Mouse (Mus musculus) left cerebral cortex, postnatal 14 days (tissue): Measurements from ENCODE around the gene Lin7b. TPM values are rescaled to one million over a fixed set of nuclear protein-coding genes. Genes with fewer than 3 reads are reported as not detected.

Experiments
- DNase-seq, 2 experiments: peaks; one replicate each; pipeline ENCODE4 v3.0.0; 2021 to 2022; ENCODE audit warnings: low spot score in 2 of 2, mixed read lengths in 1 of 2
- intact Hi-C: fragments of 180-260 bp; cut with DNase I; formaldehyde crosslinking; loops from one replicate; pipeline ENCODE4 v1.15.1; 2025
- long read RNA-seq, 2 experiments: library from polyadenylated mRNA; stranded (forward); transcript quantifications; one replicate each; pipeline ENCODE4 v2.0.0; 2021
- total RNA-seq, 2 experiments: library from RNA; stranded (reverse); gene quantifications; 2 replicates each; pipeline ENCODE4 v1.2.3; 2021

Gene Lin7b
- 100 to 1,000 TPM; 198 to 216 TPM for total RNA-seq
- long read RNA-seq, experiment 1, transcript Lin7b-201 (6 exons, 735 nt), result major isoform, 47 of 114 reads
- long read RNA-seq, experiment 1, partial matches to known transcripts, result 33 of 114 reads
- long read RNA-seq, experiment 1, other reads (novel, unspliced or antisense), result 30 of 114 reads
- long read RNA-seq, experiment 2, transcript Lin7b-201 (6 exons, 735 nt), result major isoform, 40 of 106 reads
- long read RNA-seq, experiment 2, transcript Lin7b-206 (2 exons, 405 nt), result minor isoform, 8 of 106 reads
- long read RNA-seq, experiment 2, partial matches to known transcripts, result 34 of 106 reads
- long read RNA-seq, experiment 2, other reads (novel, unspliced or antisense), result 24 of 106 reads

DNA sequence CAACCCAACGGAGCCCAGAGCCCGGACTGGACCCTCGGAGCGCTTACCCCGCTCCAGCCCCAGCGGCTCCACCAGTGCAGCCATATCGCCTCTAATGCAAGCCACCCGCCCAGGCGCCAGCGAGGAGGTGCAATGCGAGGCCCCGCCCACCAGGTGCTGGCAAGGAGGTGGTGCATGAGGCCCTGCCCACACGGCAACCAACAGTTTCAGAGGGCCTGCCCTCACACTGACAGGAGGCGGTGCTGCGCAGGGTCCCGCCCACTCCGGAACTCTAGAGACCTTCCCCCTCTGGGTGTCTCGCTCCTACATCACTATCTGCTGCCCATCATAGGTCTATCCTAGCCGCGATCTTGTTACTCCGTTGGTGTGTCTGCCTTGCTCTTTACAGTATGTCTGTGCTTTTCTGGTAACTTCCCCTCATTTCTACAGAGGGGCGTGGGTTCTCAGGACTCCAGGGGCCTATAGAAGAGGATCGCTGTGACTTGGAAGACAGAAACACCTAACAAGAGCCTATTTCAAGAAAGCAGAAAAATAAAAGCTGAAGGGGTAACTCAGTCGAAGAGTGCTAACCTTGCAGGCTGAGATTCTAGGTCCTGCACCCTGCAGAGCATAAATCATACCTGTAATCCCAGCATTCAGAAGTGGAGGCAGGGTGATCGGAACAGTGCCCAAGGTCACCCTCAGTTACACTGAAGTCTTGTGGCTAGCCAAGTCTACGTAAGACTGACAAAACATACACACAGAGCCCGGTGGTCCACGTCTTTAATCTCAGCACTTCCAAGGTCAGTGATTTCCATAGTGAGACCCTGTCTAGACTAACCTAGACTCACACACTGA lies at the start of gene Lin7b:
Gene Lin7b (minus strand): TSS at position 109 of the 837 bp plus-strand sequence.
- intact Hi-C loops, result no loop called here
- DNase-seq, result peak; percentile 93

DNA sequence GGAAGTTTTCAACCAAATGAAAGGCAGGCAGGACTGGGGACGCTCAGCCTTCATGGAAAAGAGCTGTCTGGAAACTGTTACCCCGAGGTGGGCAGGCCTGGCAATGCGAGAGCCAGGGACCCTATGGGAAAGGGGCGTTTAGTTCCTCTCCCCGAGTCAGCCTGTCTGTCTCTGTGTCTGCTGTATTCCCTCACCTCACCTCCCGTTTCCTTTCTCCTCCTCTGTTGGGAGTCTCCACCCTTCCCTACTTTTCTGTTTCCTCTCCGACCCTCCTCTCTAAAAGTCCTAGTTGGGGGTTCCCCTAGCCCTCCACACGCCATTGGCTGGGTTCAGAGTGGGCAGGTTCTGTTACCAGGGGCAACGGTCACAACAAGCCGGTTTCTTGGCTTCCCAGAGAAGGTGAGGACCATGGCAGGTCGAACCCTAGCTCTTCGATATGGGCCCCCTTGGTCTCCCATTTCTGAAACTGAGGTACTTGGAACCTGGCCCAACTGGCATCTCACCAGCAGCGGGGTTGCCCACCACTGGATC lies 47.6 kb upstream of the Lin7b start:
- DNase-seq, result no peak
- intact Hi-C loops, result no loop called here

DNA sequence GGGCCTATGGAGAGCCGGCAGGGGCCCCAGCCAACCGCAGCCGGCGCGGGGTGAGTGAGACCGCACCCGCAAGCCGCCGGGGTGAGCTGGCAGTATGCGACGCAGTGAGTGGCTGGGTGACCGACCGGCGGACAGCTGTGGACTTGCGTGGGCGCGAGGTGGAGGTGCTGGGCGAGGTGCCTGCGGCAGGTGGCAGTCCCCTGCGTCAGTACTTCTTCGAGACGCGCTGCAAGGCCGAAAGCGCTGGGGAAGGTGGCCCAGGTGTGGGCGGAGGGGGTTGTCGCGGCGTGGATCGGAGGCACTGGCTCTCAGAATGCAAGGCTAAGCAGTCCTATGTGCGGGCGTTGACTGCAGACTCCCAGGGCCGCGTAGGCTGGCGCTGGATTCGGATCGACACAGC lies 45.3 kb upstream of the Lin7b start:
- intact Hi-C loops, result no loop called here
- DNase-seq, result no peak

- intact Hi-C loops, result no loop called here
- no peak for DNase-seq
These were observed 44.4 kb upstream of the Lin7b start for GRCm38 (mm10) chr7:45414740-45415224.

DNA sequence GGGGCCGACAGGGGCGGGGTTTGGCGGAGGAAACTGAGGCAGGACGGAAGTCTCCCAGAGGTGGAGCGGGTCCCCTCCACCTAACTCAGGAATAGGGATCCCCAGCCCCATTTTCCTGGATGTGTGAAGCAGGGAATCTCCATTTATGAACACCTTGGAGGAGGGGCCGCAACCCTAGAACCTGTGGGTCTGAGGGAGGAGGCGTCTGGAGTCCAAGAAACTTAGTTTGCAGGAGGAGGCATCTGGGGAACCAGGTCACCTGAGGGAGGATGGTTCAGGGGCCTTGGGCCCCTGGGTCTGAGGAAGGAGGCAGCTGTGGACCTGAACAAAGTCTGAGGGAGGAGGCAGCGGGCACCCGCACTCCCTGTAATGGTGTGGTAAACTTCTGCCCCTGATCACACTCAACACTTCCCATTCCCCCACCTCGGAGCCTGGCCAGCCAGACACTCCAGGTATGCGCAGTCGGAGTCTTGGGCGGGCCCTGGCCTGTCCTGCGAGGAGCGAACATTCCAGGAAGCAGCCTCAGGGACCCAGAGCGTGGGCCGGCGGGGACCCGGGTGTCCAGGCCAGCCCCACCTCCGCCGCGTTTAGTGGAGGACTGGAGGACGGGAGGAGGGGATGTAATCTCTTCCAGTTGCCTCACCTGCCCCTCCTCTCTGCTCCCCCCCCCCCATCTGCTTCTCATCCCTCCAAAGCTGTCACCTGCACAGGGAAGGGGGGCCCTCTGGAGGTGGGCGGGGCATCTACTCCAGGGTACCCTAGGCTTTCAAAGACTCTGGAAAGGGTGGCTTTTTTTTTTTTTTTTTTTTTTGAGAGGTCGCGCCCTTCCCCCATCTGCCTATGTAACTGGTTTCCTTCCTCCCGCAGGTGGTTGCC lies 43.7 kb upstream of the Lin7b start:
- no peak for DNase-seq
- intact Hi-C loops, result no loop called here

- intact Hi-C loops, result no loop called here
- DNase-seq, result no peak
These were observed 42.9 kb upstream of the Lin7b start, which contains the start of gene Ntf5 for GRCm38 (mm10) chr7:45413113-45413863. TSS of gene Ntf5 (plus strand) at chr7:45413695.

DNA sequence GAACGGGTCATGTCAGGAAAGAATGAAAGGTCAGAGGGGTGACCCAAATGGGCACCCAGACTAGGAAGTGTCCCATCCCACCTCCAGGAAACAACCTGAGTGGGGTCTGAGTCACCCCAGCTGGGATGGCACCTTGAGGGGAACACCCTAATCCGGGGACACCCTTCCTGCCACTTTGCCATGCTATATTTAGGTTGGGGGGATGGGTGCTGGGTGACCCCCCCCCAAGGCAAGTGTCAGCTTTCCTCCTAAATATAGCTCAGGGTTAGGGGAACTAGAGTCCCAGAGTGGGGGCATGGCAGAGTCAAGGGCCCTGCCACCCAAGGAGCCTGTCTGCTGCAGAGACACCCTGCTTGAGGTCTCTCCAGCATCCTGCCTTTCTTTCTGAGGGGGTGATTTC lies 42.0 kb upstream of the Lin7b start:
- intact Hi-C loops, result no loop called here
- DNase-seq, result no peak

DNA sequence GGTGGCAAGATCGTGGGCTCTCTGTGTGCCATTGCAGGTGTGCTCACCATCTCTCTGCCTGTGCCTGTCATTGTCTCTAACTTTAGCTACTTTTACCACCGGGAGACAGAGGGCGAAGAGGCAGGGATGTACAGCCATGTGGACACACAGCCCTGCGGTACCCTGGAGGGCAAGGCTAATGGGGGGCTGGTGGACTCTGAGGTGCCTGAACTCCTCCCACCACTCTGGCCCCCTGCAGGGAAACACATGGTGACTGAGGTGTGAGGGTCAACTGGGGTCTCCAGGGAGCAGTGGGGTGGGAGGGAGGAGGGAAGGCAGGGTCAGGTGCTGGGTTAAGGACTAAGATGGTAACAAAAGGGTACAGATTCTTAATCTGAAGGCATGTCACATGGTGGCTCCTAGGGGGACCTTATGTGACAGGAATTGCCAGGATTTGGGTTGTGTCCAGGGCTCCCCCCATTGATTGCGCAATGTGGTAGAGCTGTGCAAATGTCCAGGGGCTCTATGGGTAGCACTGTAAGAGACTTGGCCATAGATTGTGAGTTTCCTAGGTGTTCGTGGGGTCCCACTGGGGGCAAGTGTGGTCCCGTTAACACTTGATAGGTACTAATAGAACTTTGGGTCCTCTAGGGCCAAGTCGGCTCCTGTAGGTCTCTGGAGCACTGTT lies 39.2 kb upstream of the Lin7b start:
- DNase-seq, result no peak
- intact Hi-C loops, result no loop called here

GRCm38 (mm10) chr7:45408949-45409348 lies 38.6 kb upstream of the Lin7b start:
- intact Hi-C loops, result no loop called here
- DNase-seq, result no peak

DNA sequence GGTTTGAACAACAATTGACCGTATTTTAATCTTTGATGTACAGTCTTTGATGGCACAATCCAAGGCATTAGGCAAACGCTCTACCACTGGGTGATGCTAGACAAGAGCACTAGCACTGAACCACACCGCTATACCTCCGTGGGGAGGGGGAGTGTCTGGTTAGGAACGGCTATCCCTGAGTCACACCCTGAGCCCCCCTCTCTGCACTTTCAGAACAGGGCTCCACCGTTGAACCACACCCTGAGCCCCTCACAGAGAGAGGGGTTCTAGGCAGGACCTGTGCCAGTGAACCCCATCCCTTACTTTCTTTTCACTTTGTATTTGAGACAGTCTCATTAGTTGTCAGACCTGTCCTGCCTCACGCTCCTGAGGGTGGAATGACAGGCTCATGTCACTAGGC lies 38.0 kb upstream of the Lin7b start:
- no peak for DNase-seq
- intact Hi-C loops, result no loop called here

- intact Hi-C loops, result no loop called here
- no peak for DNase-seq
These were observed 37.5 kb upstream of the Lin7b start for GRCm38 (mm10) chr7:45407836-45408235.

DNA sequence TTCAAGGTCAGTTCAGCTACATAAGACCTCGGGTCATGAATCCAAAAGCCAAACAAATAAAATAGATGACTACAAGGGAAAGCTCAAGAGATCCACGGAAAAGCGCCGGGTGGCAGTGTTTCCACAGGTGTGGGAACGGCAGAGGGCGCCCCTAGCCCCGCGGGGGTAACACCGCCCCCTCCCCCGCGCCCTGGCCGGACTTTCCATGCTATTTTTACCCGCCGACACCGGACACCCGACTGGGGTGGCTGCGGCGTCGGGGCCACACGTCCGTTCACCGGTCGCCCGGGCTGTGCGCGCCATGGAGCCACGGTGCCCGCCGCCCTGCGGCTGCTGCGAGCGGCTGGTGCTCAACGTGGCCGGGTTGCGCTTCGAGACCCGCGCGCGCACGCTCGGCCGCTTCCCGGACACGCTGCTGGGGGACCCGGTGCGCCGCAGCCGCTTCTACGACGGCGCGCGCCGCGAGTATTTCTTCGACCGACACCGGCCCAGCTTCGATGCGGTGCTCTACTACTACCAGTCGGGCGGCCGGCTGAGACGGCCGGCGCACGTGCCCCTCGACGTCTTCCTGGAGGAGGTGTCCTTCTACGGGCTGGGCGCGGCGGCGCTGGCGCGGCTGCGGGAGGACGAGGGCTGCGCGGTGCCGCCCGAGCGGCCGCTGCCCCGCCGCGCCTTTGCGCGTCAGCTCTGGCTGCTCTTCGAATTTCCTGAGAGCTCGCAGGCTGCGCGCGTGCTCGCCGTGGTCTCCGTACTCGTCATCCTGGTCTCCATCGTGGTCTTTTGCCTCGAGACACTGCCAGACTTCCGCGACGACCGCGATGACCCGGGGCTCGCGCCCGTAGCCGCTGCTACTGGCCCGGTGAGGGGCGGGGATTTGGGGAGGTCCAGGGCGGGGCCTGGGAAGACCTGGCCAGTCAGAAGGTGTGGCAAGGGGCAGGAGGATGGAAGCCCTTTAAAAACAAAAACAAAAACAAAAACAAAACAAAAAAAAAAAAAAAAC lies 36.1 kb upstream of the Lin7b start:
- intact Hi-C loops, result no loop called here
- no peak for DNase-seq

GRCm38 (mm10) chr7:45405091-45406075 lies 35.0 kb upstream of the Lin7b start, which contains the start of gene Kcna7:
TSS of gene Kcna7 (plus strand) at chr7:45405653.
- peak; percentile 57 to 72 for DNase-seq
- intact Hi-C loops, result loop anchor here (2.0 kb wide), 1 partner anchor 155 kb away; no protein-coding TSS in a partner anchor

GRCm38 (mm10) chr7:45403532-45404261 lies 33.3 kb upstream of the Lin7b start:
- DNase-seq, result peak; percentile 49 to 51
- intact Hi-C loops, result loop anchor here (2.0 kb wide), 1 partner anchor 157 kb away; no protein-coding TSS in a partner anchor

GRCm38 (mm10) chr7:45401521-45402085 lies 31.2 kb upstream of the Lin7b start:
- intact Hi-C loops, result no loop called here
- DNase-seq, result no peak
